Mouse (Mus musculus) adrenal gland, adult 2 months (tissue): ENCODE results near the gene Zfp280d. TPM values are rescaled to one million over a fixed set of nuclear protein-coding genes. Genes with fewer than 3 reads are reported as not detected.

Experiments
- DNase-seq: peaks from one replicate; pipeline ENCODE4 v3.0.0; 2021
- long read RNA-seq: library from polyadenylated mRNA; stranded (forward); transcript quantifications from one replicate; pipeline ENCODE4 v2.0.0, GENCODE M21; 2021
- polyA plus RNA-seq: library from polyadenylated mRNA; depleted of rRNA; stranded (reverse); fragments of >200 nt; gene quantifications from 2 replicates; pipeline ENCODE4 v1.2.3, GENCODE M21; 2012; rRNA removed
- total RNA-seq, 2 experiments: library from RNA; stranded (reverse); gene quantifications; 2 replicates each; pipeline ENCODE4 v1.2.3; 2021

The Zfp280d gene
- 10 to 100 TPM; 29.4 to 33.1 TPM for total RNA-seq
- 3.1 and 4.2 TPM in 2 replicates for polyA plus RNA-seq
- long read RNA-seq, full-length matches to known transcripts = 1 of 5 reads
- long read RNA-seq, partial matches to known transcripts = 2 of 5 reads
- long read RNA-seq, other reads (novel, unspliced or antisense) = 2 of 5 reads

GRCm38 (mm10) chr9:72274677-72275076, at the start of gene Zfp280d:
Gene Zfp280d (plus strand): TSS chr9:72274860.
- DNase-seq = peak; percentile 97

GRCm38 (mm10) chr9:72226536-72226935, 48.1 kb upstream of the Zfp280d start:
- DNase-seq = no peak

DNA sequence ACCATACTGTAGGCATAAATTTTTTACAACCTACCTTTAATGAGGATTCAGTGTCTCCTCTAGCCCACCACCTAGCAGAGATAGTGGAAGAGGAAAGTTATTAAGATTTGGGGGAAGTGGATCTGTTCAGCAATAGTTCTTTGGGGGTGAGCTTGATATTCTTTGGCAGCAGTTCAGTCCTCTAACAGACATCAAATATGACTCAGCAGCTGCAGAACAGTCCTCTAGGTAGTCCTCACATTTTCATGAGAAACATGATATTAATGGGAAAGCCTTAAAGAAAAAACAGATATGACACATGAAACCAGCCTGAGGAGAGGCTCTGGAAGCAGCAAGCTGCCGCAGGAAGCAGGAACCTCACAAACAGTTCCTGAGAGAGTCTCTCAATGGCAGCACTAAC, 22.0 kb upstream of the Zfp280d start:
- no peak for DNase-seq

- DNase-seq = no peak
Observed at GRCm38 (mm10) chr9:72255227-72255626, 19.4 kb upstream of the Zfp280d start.

- DNase-seq = no peak
Observed at GRCm38 (mm10) chr9:72256646-72257045, 18.0 kb upstream of the Zfp280d start.

DNA sequence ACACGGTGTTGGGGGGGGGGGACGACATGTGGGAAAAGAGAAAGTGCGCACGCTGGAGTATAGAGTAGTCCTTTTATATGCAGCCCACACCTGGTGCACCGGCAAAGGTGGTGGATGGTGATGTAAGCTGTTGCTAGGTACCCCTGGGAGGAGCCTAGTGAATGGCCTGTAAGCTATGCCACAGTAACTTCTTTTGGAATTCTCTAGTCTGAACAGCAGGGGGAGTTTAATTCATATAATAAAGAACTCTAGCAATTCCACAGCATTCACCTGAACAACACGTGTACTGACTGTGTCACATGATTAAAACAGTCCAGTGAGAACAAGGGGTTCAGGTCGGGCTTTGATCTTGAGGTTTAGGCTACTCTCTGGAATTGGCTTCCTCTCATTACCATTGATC, 14.3 kb upstream of the Zfp280d start:
- DNase-seq = no peak

GRCm38 (mm10) chr9:72264859-72265258, 9.8 kb upstream of the Zfp280d start:
- no peak for DNase-seq

- DNase-seq = no peak
Observed at GRCm38 (mm10) chr9:72270146-72270545, 4.5 kb upstream of the Zfp280d start.

DNA sequence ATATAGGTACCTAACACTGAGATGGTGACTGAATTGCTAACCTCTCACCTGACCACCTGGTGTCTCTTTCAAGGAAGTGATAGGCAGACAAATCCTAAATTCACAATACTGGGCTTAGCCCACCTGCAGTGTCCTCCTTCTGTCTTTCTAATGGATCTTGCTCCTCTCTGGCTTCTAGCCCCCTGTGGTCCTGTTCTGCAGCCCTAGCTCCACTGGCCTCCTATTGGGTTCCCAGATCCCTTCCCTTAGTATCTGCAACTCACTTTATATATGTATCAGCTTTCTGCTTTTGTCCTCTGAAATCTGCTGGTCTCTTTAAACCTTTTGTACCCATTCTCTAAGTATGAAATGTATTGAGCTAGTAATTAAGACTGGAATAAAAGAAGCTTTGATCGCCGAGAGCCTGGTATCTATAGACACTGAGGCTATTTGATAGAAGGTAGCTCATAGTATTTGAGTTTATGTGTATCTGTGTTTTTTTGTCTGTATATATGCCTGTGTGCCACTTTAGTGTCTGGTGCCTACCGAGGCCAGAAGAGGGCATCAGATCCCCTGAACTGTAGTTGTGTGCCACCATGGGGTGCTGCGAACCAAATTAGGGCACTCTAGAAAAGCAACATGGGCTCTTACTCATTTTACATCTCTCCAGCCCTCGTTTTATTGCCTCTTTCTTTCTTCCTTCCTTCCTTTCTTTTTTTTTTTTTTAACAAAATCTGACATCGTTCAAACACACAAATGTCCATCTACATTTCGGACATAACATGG, 832 bp upstream of the Zfp280d start:
- no peak for DNase-seq

GRCm38 (mm10) chr9:72275101-72275978, 680 bp downstream of the Zfp280d start:
- DNase-seq = peak; percentile 76

GRCm38 (mm10) chr9:72275979-72276500, 1.4 kb downstream of the Zfp280d start:
- DNase-seq = peak; percentile 41

- no peak for DNase-seq
Observed at GRCm38 (mm10) chr9:72276941-72277340, 2.3 kb downstream of the Zfp280d start.

- no peak for DNase-seq
Observed at GRCm38 (mm10) chr9:72279943-72280342, 5.3 kb downstream of the Zfp280d start.

- DNase-seq = no peak
Observed at GRCm38 (mm10) chr9:72287696-72288095, 13.0 kb downstream of the Zfp280d start.

- no peak for DNase-seq
Observed at GRCm38 (mm10) chr9:72288210-72288609, 13.6 kb downstream of the Zfp280d start.

- no peak for DNase-seq
Observed at GRCm38 (mm10) chr9:72289094-72289493, 14.4 kb downstream of the Zfp280d start.

DNA sequence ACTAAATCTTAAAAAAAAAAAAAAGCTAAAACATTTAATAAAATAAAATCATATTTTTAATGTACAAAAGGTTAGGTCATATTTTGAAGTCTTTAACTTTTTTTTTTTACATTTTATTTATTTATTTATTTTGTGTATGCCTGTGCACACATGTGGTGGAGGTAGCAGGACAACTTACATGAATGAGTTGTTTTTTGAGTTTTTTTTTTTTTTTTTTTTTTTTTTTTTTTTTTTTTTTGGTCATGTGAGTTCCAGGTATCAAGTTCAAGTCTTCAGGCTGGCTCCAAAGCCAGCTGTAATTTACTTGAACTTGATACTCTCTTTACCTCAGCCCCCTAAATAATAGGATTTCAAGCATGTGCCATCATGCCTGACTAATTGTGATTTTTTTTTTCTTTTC, 19.4 kb downstream of the Zfp280d start:
- DNase-seq = no peak

DNA sequence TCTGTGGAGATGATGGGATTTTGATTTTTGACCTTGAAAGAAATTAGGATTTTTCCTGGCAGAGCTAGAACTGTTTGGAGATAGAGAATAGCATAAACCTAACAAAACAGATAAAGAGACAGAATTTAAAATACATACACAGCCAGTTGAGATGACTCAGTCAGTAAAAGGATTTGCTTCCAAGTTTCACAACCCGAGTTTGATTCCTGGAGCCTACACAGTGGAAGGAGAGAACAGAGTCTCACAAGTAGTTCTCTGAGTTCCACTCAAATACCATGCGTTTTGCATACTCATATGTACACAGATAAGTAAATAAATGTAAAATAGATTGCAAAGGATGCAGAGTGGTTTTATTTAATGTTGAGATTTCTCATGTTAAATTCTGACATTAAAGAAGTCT, 35.1 kb downstream of the Zfp280d start:
- DNase-seq = no peak

GRCm38 (mm10) chr9:72333221-72333620, 58.6 kb downstream of the Zfp280d start:
- no peak for DNase-seq

DNA sequence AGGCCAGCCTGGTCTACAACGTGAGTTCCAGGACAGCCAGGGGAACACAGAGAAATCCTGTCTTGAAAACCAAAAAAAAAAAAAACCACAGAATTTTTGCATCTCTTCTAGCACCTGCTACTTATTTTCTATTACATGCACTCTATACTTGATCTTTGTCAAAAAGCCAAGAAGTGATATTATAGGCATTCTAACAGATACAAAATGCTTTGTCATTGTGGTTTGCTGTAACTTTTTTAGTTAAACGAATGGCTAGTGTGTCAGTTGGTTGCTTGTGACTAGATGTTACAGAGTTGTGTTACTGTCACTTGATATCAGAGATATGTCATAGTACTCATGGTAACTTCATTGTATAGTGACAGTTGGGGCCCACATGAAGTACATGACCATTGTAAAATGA, 61.4 kb downstream of the Zfp280d start:
- no peak for DNase-seq

GRCm38 (mm10) chr9:72339119-72339518, 64.5 kb downstream of the Zfp280d start:
- DNase-seq = no peak

- no peak for DNase-seq
Observed at GRCm38 (mm10) chr9:72343844-72344243, 69.2 kb downstream of the Zfp280d start.

- DNase-seq = no peak
Observed at GRCm38 (mm10) chr9:72372359-72372758, 97.7 kb downstream of the Zfp280d start.
